Mouse (Mus musculus): ENCODE measurements around the gene Rhbdf2. TPM values are rescaled to one million over a fixed set of nuclear protein-coding genes. Genes with fewer than 3 reads are reported as not detected.

Rhbdf2 gene
- polyA plus RNA-seq, 1 experiment from 2014 or later, result 1.7 TPM

DNA sequence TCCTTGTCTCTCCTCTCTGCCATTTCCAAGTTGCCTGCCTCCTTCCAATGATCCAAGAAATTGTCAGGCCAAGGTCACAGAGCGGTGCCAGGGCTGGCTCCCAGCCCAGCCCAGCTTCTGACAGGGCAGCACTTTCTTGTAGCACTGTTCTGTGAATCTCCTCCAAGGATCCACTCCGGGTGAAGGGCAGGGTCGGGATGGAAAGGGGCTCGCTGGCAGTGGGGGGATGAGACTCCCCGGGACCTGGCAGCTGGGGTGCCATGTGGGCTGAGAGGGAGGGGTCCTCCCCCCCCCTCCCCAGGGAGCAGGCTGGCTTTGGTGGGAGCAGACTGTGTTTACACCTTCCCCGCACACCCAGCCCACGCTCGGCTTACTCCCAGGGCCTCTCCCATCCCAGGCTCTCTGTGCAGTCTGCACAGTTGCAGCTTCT, 35.1 kb upstream of the Rhbdf2 start:
- Histone ChIP-seq H3K4me2 (ENCODE audit: low read length) (peak overlapping the region; percentile 40; the same call in 1 of the 2 replicates), H3K36me3 (ENCODE audit: control insufficient read depth, insufficient read depth, low read length) (no peaks in the 10 kb centered on the region), H3K9me3 (ENCODE audit: control insufficient read depth, low read length) (no peaks in the 10 kb centered on the region), H3K27me3 (replicated peaks; ENCODE audit: control insufficient read depth, insufficient read depth, low read length) (no peaks in the 10 kb centered on the region), H3K9ac (ENCODE audit: low read depth, low read length) (peak overlapping the region; percentile 52), H3K4me3 (ENCODE audit: low read length) (no peak overlapping the region), H3K27ac (ENCODE audit: low read depth, low read length) (peak overlapping the region; percentile 88), H3K4me1 (ENCODE audit: control insufficient read depth, insufficient read depth, low read depth, low read length) (peaks cover 53% of the 10 kb centered on the region)
- WGBS, result 25% methylated on average over 8 of the region's 8 CpGs
- ATAC-seq, result no peak; the same call in none of the 2 replicates

DNA sequence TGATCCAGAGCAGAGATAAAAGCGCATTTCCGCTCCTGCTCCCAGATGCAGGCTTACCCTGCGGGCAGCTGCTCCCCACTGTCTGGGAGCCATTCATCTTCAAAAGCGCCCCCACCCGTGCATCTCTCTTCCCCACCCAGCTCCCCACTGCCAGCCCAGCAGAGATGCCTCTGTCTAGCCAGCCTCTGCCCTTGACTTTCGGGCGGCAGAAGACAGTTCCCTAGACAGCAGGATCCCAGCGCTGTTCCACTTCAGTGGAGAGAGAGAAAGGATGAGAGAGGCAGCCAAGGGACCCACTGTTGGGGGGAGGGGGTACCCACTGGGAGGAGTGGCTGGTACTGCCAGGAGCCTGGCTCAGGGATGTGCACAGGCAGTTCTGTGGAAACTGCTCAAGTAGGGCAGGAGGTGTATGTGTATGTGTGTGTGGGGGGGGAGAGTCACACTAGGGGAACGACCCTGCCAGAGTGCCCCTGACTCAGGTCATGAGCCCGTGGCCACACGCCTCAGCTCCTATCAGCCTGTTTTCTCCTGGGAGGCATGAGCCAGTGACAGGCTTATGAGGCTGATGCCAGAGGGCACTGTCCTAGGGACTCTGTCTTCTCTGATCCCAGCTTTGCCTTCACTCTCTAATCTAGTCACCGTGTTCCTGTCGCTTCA, 34.6 kb upstream of the Rhbdf2 start:
- no peaks in the 10 kb centered on the region for H3K36me3 ChIP-seq (ENCODE audit: control insufficient read depth, insufficient read depth, low read length)
- 5% methylated on average over 13 of the region's 13 CpGs for WGBS
- peaks cover 53% of the 10 kb centered on the region for H3K4me1 ChIP-seq (ENCODE audit: control insufficient read depth, insufficient read depth, low read depth, low read length)

DNA sequence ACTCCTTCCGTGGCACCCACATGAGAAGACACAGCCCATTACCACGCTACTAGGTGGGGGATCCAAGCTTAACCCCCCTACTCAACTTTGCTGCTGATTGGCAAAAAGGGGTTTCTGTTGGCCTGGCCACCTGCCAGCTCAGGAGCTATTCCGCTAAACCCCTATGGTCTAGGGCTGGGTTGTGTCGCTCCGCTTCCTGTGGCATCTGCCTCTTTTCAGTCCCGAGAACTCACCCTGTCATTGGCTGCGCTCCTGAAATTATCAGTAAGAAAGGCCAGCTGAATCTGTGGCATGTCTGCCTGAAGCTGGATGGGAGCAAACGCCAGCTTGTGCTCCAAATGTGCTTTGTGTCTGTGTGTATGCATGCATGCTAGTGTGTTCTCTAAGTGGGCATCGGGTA, 33.4 kb upstream of the Rhbdf2 start:
- no peak for ATAC-seq
- no peak overlapping the region for H3K4me2 ChIP-seq (ENCODE audit: low read length)
- H3K9ac ChIP-seq (ENCODE audit: low read depth, low read length), result no peak overlapping the region
- no peaks in the 10 kb centered on the region for H3K36me3 ChIP-seq (ENCODE audit: control insufficient read depth, insufficient read depth, low read length)
- peaks cover 53% of the 10 kb centered on the region for H3K4me1 ChIP-seq (ENCODE audit: control insufficient read depth, insufficient read depth, low read depth, low read length)
- no peaks in the 10 kb centered on the region for H3K27me3 ChIP-seq (replicated peaks; ENCODE audit: control insufficient read depth, insufficient read depth, low read length)
- H3K9me3 ChIP-seq (ENCODE audit: control insufficient read depth, low read length), result no peaks in the 10 kb centered on the region
- H3K27ac ChIP-seq (ENCODE audit: low read depth, low read length), result peak overlapping the region; percentile 88; the same call in 1 of the 2 replicates
- H3K4me3 ChIP-seq (ENCODE audit: low read length), result no peak overlapping the region
- 41% methylated on average over 9 of the region's 9 CpGs for WGBS

More for the DNA sequence above, 34.6 kb upstream of the Rhbdf2 start:
- peak; percentile 79 for ATAC-seq
- H3K4me3 ChIP-seq (ENCODE audit: low read length), result no peak overlapping the region
- H3K27ac ChIP-seq (ENCODE audit: low read depth, low read length), result peak overlapping the region; percentile 88
- H3K4me2 ChIP-seq (ENCODE audit: low read length), result peak overlapping the region; percentile 40
- H3K9ac ChIP-seq (ENCODE audit: low read depth, low read length), result peak overlapping the region; percentile 52
- no peaks in the 10 kb centered on the region for H3K9me3 ChIP-seq (ENCODE audit: control insufficient read depth, low read length)
- no peaks in the 10 kb centered on the region for H3K27me3 ChIP-seq (replicated peaks; ENCODE audit: control insufficient read depth, insufficient read depth, low read length)

DNA sequence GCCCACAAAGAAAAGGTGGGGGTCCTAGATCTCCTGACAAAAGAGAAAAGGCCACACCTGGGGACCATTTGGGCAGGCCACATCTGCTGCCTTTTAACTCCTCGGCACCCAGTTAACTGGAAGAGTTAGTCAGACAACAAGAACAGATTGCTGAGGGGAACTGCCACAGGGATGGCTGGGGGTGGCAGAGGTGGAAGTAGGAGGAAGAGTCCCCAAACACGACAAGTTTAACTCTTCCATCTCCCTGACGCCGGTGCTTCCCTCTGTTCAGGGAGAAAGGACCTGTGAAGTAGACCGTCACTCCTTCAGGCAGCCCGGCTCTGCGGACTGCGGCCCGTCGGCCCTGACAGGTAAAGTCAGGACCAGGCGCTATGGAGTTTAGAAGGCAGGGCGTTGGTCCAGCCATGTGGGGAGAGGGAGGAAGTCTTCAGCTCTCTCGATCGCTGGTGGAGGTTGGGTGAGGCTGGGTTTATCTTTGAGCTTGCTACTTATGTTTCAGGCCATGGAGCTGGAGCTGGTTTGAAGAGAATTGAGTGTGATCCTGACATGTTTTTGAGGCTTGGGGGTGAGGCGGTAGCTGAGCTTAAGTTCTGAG, 32.3 kb upstream of the Rhbdf2 start:
- H3K4me2 ChIP-seq (ENCODE audit: low read length), result no peak overlapping the region
- WGBS, result 79% methylated on average over 15 of the region's 15 CpGs
- H3K36me3 ChIP-seq (ENCODE audit: control insufficient read depth, insufficient read depth, low read length), result no peaks in the 10 kb centered on the region
- no peak for ATAC-seq
- no peaks in the 10 kb centered on the region for H3K27me3 ChIP-seq (replicated peaks; ENCODE audit: control insufficient read depth, insufficient read depth, low read length)
- no peak overlapping the region for H3K4me3 ChIP-seq (ENCODE audit: low read length)
- peaks cover 54% of the 10 kb centered on the region for H3K4me1 ChIP-seq (ENCODE audit: control insufficient read depth, insufficient read depth, low read depth, low read length)
- H3K27ac ChIP-seq (ENCODE audit: low read depth, low read length), result no peak overlapping the region
- no peaks in the 10 kb centered on the region for H3K9me3 ChIP-seq (ENCODE audit: control insufficient read depth, low read length)
- no peak overlapping the region for H3K9ac ChIP-seq (ENCODE audit: low read depth, low read length)

DNA sequence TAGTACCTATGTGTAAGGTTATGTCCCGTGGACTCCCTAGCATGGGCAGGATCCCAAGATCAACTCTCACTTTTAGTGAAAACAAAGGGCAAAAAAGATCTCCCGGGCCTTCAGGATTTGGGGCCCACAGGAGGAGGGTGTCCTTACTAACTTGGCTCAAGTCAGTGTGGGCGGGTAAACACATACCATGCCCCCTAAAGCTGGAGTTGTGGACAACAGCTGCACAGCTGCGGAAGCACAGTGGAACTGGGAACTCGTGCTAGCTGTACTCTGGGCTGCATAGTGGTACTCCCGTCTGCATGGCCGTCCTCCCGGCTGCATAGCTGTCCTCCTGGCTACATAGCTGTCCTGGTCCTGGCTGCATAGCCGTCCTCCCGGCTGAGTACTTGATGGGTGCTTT, 31.4 kb upstream of the Rhbdf2 start:
- no peaks in the 10 kb centered on the region for H3K36me3 ChIP-seq (ENCODE audit: control insufficient read depth, insufficient read depth, low read length)
- H3K4me3 ChIP-seq (ENCODE audit: low read length), result no peak overlapping the region
- no peak for ATAC-seq
- 56% methylated on average over 10 of the region's 10 CpGs for WGBS
- peak overlapping the region; percentile 64 for H3K4me2 ChIP-seq (ENCODE audit: low read length)
- no peak overlapping the region for H3K9ac ChIP-seq (ENCODE audit: low read depth, low read length)
- H3K9me3 ChIP-seq (ENCODE audit: control insufficient read depth, low read length), result no peaks in the 10 kb centered on the region
- peaks cover 48% of the 10 kb centered on the region for H3K4me1 ChIP-seq (ENCODE audit: control insufficient read depth, insufficient read depth, low read depth, low read length)
- no peak overlapping the region for H3K27ac ChIP-seq (ENCODE audit: low read depth, low read length)
- H3K27me3 ChIP-seq (replicated peaks; ENCODE audit: control insufficient read depth, insufficient read depth, low read length), result no peaks in the 10 kb centered on the region

DNA sequence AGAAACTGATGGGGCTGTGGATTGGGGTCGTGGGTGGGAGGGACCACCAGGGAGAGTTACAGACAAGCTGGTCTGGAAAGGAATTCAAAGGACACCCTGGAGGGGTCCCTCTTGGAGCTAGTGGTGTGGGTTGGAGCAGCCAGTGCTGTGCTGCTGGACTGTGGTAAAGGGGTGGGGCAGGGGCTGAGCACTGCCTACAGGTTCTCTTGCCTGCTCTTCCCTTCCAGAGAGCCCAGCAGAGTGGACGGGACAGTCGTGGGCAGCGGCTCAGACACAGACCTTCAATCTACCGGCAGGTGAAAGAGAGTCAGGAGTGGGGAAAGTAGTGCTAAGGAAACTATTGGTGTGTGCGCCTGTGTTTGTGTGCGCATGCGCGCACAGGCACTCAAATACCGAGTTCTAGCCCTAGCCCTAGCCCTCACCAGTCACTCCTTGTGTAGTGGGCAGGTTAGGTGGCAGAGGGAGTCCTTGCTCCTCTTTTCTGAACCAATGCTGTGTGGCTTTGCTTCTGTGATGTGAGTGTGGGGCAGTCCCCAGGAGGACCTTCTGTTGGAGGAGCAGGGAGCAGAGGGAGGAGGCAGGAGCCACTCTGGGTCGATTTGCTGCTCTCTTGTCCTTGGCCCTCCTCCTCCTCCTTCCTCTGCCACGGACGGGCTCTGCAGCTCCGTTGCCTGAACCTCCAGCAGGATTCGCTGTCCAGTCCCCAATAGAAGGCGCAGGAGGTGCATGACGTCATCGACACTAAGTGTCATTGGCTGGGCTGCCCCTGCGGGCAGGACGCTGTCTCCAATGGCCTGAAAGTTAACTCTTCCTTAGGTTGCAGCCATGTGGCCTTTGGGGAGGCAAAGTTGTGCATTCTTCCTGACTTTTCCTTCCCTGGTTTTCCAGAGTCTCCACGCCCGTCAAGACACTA, 30.7 kb upstream of the Rhbdf2 start:
- peak; percentile 77 for ATAC-seq
- Histone ChIP-seq H3K4me3 (ENCODE audit: low read length) (peak overlapping the region; percentile 36), H3K27me3 (replicated peaks; ENCODE audit: control insufficient read depth, insufficient read depth, low read length) (no peaks in the 10 kb centered on the region; the same call in 1 of the 2 replicates), H3K4me2 (ENCODE audit: low read length) (peak overlapping the region; percentile 64), H3K27ac (ENCODE audit: low read depth, low read length) (peak overlapping the region; percentile 86), H3K9me3 (ENCODE audit: control insufficient read depth, low read length) (no peaks in the 10 kb centered on the region), H3K36me3 (ENCODE audit: control insufficient read depth, insufficient read depth, low read length) (no peaks in the 10 kb centered on the region), H3K4me1 (ENCODE audit: control insufficient read depth, insufficient read depth, low read depth, low read length) (peaks cover 48% of the 10 kb centered on the region), H3K9ac (ENCODE audit: low read depth, low read length) (peak overlapping the region; percentile 54; the same call in 1 of the 2 replicates)
- WGBS, result 13% methylated on average over 22 of the region's 22 CpGs

DNA sequence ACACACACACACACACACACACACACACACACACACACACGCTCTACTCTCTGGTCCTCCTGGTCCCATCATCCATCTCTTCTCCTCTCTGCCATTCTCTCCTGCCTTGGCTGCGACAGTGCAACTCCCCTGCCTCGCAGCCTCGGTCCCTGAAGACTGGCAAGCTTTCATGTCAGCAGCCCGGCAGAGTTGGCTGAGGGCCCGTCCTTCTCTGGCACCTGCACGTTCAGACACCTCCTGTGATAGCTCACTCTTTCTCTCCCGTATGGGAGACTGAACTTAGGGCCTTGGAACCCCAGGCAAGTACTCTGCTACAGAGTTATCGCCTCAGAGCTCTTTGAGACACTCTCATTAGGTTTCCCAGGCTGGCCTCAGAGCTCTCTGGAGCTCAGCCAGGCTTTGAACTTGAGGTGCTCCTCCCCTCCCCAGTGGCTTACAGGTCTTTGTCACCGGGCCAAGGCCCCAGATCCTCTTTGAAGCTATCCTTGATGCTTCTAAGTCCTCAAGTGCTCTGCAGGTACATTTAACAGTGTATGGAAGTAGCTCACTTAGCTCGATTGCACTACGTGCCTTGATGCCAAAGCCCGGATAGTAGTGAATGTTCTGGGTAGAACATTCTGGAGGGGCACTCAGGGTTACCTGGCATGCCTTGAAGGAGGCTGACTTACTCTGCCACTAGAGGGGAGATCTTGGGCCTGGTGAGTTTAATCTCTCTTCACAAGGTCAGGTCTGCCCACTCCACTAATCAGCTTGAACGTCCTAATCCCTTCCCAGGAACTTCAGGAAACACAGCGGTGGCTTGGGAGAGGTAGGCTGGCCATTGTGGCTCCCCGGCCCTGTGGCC, 29.8 kb upstream of the Rhbdf2 start:
- no peak overlapping the region for H3K4me3 ChIP-seq (ENCODE audit: low read length)
- peaks cover 44% of the 10 kb centered on the region for H3K4me1 ChIP-seq (ENCODE audit: control insufficient read depth, insufficient read depth, low read depth, low read length)
- no peaks in the 10 kb centered on the region for H3K9me3 ChIP-seq (ENCODE audit: control insufficient read depth, low read length)
- no peak for ATAC-seq
- no peak overlapping the region for H3K4me2 ChIP-seq (ENCODE audit: low read length)
- H3K27me3 ChIP-seq (replicated peaks; ENCODE audit: control insufficient read depth, insufficient read depth, low read length), result peaks cover 2% of the 10 kb centered on the region; the same call in 1 of the 2 replicates
- no peaks in the 10 kb centered on the region for H3K36me3 ChIP-seq (ENCODE audit: control insufficient read depth, insufficient read depth, low read length)
- H3K27ac ChIP-seq (ENCODE audit: low read depth, low read length), result no peak overlapping the region
- 67% methylated on average over 16 of the region's 16 CpGs for WGBS
- H3K9ac ChIP-seq (ENCODE audit: low read depth, low read length), result no peak overlapping the region

DNA sequence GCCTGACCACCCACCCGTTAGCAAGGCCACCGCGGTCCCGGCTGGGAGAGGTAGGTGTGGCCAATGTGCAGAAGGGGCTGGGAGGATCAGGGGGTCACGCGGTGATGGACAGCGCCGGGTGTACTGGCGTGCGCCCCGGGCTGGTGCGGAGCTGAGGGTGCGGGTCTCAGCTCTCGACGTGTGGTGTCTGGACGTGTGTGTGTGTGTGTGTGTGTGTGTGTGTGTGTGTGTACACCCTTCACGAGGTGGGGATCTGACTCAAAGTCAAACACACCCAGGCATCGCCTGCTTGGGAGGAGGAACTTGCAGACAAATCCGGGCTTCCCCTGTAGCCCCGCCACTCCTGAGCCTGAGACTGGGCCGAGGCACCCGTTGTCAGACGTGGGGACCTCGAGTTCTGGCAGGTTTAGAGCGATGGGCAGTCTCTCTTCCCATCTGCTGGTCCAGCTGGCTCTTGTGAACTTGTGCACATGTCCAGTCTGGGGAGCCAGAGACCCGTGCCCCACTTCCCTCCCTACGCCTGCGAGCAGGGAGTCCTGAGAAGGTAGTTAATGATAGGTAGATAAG, 27.5 kb upstream of the Rhbdf2 start, which contains the start of gene Cygb:
TSS of gene Cygb (minus strand) at position 59 of the 567 bp plus-strand sequence.
- ATAC-seq, result peak; percentile 27; the same call in 1 of the 2 replicates
- peak within 1 kb of the TSS; percentile 95 for H3K9ac ChIP-seq (ENCODE audit: low read depth, low read length)
- peak within 1 kb of the TSS; percentile 57 for H3K27ac ChIP-seq (ENCODE audit: low read depth, low read length)
- peak within 1 kb of the TSS; percentile 89 for H3K4me2 ChIP-seq (ENCODE audit: low read length)
- 5% methylated on average over 28 of the region's 28 CpGs for WGBS
- H3K36me3 ChIP-seq (ENCODE audit: control insufficient read depth, insufficient read depth, low read length), result no peaks in the 10 kb centered on the region
- H3K4me1 ChIP-seq (ENCODE audit: control insufficient read depth, insufficient read depth, low read depth, low read length), result peaks cover 27% of the 10 kb centered on the region
- peaks cover 2% of the 10 kb centered on the region; the same call in 1 of the 2 replicates for H3K27me3 ChIP-seq (replicated peaks; ENCODE audit: control insufficient read depth, insufficient read depth, low read length)
- peak within 1 kb of the TSS; percentile 68 for H3K4me3 ChIP-seq (ENCODE audit: low read length)
- H3K9me3 ChIP-seq (ENCODE audit: control insufficient read depth, low read length), result no peaks in the 10 kb centered on the region
